Mouse (Mus musculus) kidney, postnatal 14 days (tissue): ENCODE data around the gene A030014E15Rik.
"Not testable (repeated sequence)": the region's sequence is repeated elsewhere in the genome, so short reads cannot be mapped to it uniquely, and the experiment has no call there.

Experiments
- DNase-seq: peaks from one replicate; pipeline ENCODE4 v3.0.0; 2022; ENCODE audit warnings: mixed read lengths

The A030014E15Rik gene

GRCm38 (mm10) chr1:82924650-82925049, at the start of gene A030014E15Rik:
TSS of gene A030014E15Rik (plus strand) at chr1:82924917.
- DNase-seq: peak; percentile 14

- no peak for DNase-seq
These were observed 45.5 kb upstream of the A030014E15Rik start for GRCm38 (mm10) chr1:82879172-82879571.

GRCm38 (mm10) chr1:82880196-82880595, 44.5 kb upstream of the A030014E15Rik start:
- DNase-seq: no peak

- no peak for DNase-seq
These were observed 31.4 kb upstream of the A030014E15Rik start for GRCm38 (mm10) chr1:82893269-82893668.

- no peak for DNase-seq
These were observed 24.1 kb upstream of the A030014E15Rik start for GRCm38 (mm10) chr1:82900567-82900966.

GRCm38 (mm10) chr1:82901201-82901600, 23.5 kb upstream of the A030014E15Rik start:
- no peak for DNase-seq

GRCm38 (mm10) chr1:82905886-82906285, 18.8 kb upstream of the A030014E15Rik start:
- DNase-seq: no peak

- no peak for DNase-seq
These were observed 11.7 kb upstream of the A030014E15Rik start, which contains the start of gene A030005L19Rik for GRCm38 (mm10) chr1:82913025-82913424. TSS of gene A030005L19Rik (plus strand) at chr1:82913325.

- not testable (repeated sequence) for DNase-seq
These were observed 11.3 kb upstream of the A030014E15Rik start for GRCm38 (mm10) chr1:82913434-82913833.

- not testable (repeated sequence) for DNase-seq
These were observed 5.8 kb downstream of the A030014E15Rik start for GRCm38 (mm10) chr1:82930558-82930957.

GRCm38 (mm10) chr1:82931326-82931725, 6.6 kb downstream of the A030014E15Rik start, which contains the start of gene Gm6217:
TSS of gene Gm6217 (minus strand) at chr1:82931399.
- DNase-seq: not testable (repeated sequence)

- DNase-seq: no peak
These were observed 13.9 kb downstream of the A030014E15Rik start for GRCm38 (mm10) chr1:82938666-82939065.

GRCm38 (mm10) chr1:82942505-82942904, 17.8 kb downstream of the A030014E15Rik start:
- DNase-seq: not testable (repeated sequence)

- DNase-seq: not testable (repeated sequence)
These were observed 18.6 kb downstream of the A030014E15Rik start, which contains the start of gene A030003K21Rik for GRCm38 (mm10) chr1:82943295-82943694. TSS of gene A030003K21Rik (minus strand) at chr1:82943388.

- not testable (repeated sequence) for DNase-seq
These were observed 21.3 kb downstream of the A030014E15Rik start for GRCm38 (mm10) chr1:82946029-82946428.

GRCm38 (mm10) chr1:82948601-82949000, 23.9 kb downstream of the A030014E15Rik start:
- no peak for DNase-seq

GRCm38 (mm10) chr1:82955913-82956312, 31.2 kb downstream of the A030014E15Rik start, which contains the start of gene Gm7544:
TSS of gene Gm7544 (minus strand) at chr1:82956013.
- DNase-seq: not testable (repeated sequence)

- no peak for DNase-seq
These were observed 35.2 kb downstream of the A030014E15Rik start, which contains the start of gene Gm47955 for GRCm38 (mm10) chr1:82959870-82960385. TSS of gene Gm47955 (plus strand) at chr1:82960286.

GRCm38 (mm10) chr1:82966413-82966812, 41.7 kb downstream of the A030014E15Rik start:
- DNase-seq: no peak

GRCm38 (mm10) chr1:82972046-82972445, 47.3 kb downstream of the A030014E15Rik start:
- peak; percentile 52 for DNase-seq

GRCm38 (mm10) chr1:82973244-82973643, 48.5 kb downstream of the A030014E15Rik start:
- peak; percentile 17 for DNase-seq

- DNase-seq: no peak
These were observed 49.2 kb downstream of the A030014E15Rik start for GRCm38 (mm10) chr1:82973901-82974300.

- peak; percentile 11 for DNase-seq
These were observed 49.6 kb downstream of the A030014E15Rik start for GRCm38 (mm10) chr1:82974342-82974741.
